Mouse (Mus musculus): ENCODE measurements around the gene Il16.

The Il16 gene

DNA sequence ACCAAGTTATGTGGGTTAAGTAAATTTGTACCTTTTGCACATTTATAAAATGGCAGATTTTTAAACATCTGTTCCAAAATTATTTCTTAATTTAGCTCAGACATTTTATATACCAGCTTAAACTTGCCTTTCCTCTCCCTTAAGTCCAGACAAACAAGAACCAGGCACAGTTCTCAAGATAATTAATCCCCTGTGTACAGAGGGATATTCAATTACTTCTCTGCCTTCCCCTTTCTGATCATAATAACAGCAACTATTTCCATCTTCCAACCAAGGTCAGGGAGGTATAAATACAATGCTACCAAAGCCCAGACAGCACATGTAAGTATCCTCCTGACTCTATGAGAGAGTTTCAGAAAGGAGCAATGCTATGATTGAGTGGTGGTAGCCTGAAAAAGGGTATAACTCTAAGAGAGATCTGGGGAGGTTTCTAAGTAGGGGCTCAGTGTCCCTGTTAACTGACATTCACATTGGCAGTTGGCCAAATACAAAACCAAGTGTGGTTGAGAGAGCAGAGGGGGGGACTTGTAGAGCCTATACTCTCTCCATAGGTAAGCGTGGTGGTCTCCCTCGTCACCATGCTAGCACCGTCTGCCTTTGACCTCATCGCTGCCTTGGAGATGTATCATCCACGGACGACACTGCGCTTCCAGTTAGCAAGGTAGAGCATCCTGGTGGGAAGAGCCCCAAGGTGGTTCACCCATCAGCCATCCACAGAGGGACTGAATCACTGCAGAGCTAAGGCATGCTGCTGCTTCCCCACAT is 141.2 kb downstream of the Il16 start:
- no peak for DNase-seq

DNA sequence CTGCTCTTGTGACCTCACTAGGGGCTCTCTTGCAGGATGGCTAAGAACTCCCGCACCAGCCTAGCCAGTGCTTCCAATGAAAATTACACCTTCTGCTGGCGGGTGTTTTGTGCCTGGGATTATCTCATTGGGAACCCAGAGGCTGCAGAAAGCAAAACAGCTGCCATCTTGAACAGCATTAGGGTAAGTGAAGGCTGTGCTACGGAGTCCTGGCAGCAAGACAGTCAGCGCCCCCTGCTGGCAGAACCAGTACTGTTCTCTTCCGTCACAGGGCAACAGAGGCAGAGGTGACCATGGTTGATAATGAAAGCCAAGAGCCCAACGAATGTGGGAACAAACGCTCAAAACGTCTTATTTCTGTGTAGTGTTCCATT is 145.6 kb downstream of the Il16 start:
- peak; percentile 36 to 42 for DNase-seq

DNA sequence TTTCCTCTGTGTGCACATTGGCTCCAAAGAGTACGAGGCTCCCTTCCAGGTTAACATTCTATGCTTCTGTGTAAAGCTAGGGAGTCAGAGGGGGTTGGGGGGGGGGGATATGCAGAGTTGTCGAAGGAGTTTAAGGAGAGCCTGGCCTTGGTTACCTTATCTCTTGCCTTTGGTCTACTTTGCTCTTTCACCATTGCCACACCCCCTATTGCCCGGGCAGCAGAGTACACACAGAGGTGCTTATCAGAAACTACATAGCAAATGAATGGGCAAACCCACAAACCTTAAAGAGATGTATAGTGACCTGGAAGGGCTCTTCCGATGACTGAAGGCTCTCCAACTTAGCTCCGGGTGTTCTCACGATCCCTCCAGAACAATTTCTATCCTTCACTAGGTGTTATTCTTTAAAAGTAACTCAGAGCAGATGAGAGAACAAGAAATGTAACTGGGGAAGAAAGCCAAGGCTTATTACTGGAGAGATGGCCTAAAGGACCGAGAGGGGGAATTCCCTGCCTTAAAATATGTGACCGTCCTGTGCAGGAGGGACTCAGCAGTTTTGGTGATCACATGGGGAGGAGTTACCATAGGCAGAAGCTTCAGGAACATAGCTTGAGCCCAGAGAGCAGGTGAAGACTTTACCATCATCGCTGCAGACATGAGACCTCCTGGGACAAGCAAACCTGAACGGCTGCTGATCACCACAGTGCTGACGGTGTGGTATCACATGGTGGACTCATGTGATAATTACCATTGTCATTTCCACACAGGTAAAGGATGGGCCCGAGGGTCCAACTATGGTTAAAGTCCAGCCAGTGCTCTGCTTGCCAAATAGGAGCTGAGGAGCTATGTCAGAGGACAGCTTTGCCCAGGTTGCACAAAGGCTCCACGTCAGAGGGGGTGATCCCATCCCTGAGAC is 146.3 kb downstream of the Il16 start:
- DNase-seq: no peak

DNA sequence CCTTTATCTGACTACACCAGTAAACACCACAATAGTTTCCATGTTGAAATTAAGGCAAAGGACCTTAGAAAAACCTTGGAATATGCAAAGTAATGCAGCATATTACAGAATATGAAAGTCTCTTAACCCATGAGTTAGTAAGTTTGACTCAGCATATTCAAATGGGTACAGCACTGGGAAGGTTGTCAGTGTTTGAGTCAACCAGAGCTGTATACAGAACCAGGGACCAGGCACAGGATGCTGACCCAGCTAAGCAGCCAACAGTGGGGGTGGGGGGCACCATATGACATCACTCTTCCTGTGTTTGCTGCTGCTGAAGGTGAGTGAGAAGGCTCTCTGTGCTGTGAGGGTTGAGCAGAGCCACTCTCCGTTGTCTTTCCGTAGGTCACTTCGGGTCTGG is 148.5 kb downstream of the Il16 start:
- DNase-seq: no peak

DNA sequence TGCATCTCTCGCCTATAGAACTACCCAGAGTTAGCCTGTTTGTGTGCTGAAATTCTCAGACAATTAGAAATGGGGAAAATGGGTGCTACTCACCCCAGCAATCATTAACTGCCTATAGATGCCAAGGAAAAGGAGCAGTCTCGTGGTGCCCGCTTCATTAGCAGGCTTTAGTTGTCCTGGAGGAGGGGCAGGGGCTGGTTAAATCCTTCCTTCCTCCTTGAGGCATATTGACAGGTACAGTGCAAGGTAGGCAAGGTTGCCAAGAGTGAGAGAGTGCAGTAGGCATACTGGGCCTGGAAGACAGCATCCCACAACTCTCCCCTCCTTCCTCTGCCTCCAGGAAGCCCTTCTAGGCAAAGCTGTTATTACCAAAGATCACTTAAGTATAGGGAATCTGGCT is 151.5 kb downstream of the Il16 start:
- no peak for DNase-seq
